Mouse (Mus musculus) neural tube, embryonic 15.5 days (tissue): ENCODE measurements around the gene Mmgt1. TPM values are rescaled to one million over a fixed set of nuclear protein-coding genes. Genes with fewer than 3 reads are reported as not detected.

Experiments
- ATAC-seq: fragments of 200-750 bp; cut with Nextera tagmentation; 2 replicates; pipeline ENCODE4 v1.8.0; 2017; ENCODE audit warnings: mild to moderate bottlenecking, moderate TSS enrichment, moderate library complexity; ENCODE audit not compliant: low FRiP score
- H3K27ac ChIP-seq: fragments of 300-500 bp; sonication (generic); replicated peaks from 2 replicates; pipeline ENCODE4 v1.5.1; 2015; ENCODE audit warnings: mild to moderate bottlenecking, inconsistent platforms
- H3K27me3 ChIP-seq: fragments of 300-500 bp; sonication (generic); replicated peaks from 2 replicates; pipeline ENCODE4 v1.6.1; 2015; ENCODE audit warnings: inconsistent platforms
- H3K36me3 ChIP-seq: fragments of 300-500 bp; sonication (generic); 2 replicates; pipeline ENCODE4 v1.6.1; 2015; ENCODE audit warnings: inconsistent platforms
- H3K4me1 ChIP-seq: fragments of 300-500 bp; sonication (generic); 2 replicates; pipeline ENCODE4 v1.6.1; 2015; ENCODE audit warnings: inconsistent platforms
- H3K4me2 ChIP-seq: fragments of 300-500 bp; sonication (generic); 2 replicates; pipeline ENCODE4 v1.6.1; 2015; ENCODE audit warnings: inconsistent platforms, mild to moderate bottlenecking, moderate library complexity
- H3K4me3 ChIP-seq: fragments of 300-500 bp; sonication (generic); replicated peaks from 2 replicates; pipeline ENCODE4 v1.5.1; 2015; ENCODE audit warnings: mild to moderate bottlenecking, inconsistent platforms
- H3K9ac ChIP-seq: fragments of 300-500 bp; sonication (generic); replicated peaks from 2 replicates; pipeline ENCODE4 v1.6.1; 2015; ENCODE audit warnings: mild to moderate bottlenecking, inconsistent platforms
- H3K9me3 ChIP-seq: fragments of 300-500 bp; sonication (generic); replicated peaks from 2 replicates; pipeline ENCODE4 v1.6.1; 2016; ENCODE audit warnings: inconsistent platforms
- WGBS: fragments of 180-500 bp; shearing (Covaris S2); methylation state at CpG from one replicate; pipeline ENCODE4 v1.1.7; 2015; ENCODE audit warnings: mixed read lengths; 5-methylcytosine and 5-hydroxymethylcytosine counted together
- polyA plus RNA-seq: library from polyadenylated mRNA; unstranded; fragments of >200 nt; fragmentation: Nextera tagmentation; extraction: Ambion mirVana; gene quantifications from 2 replicates; pipeline ENCODE4 v1.2.1, GENCODE M21; 2015

Mmgt1 gene
- 48.7 and 52.2 TPM in 2 replicates for polyA plus RNA-seq

GRCm38 (mm10) chrX:56597887-56598640 lies at the start of gene Mmgt1:
Gene Mmgt1 (minus strand): TSS chrX:56598069.
- no peaks in the 10 kb centered on the region for H3K36me3 ChIP-seq
- WGBS, result 16% methylated on average over 43 of the region's 44 CpGs
- peak within 1 kb of the TSS; percentile 83 for H3K27ac ChIP-seq
- peak within 1 kb of the TSS; percentile 69 for H3K9ac ChIP-seq
- peak; percentile 99 for ATAC-seq
- H3K27me3 ChIP-seq, result no peaks in the 10 kb centered on the region
- H3K4me1 ChIP-seq, result peaks cover 11% of the 10 kb centered on the region
- H3K4me2 ChIP-seq, result peak within 1 kb of the TSS; percentile 56
- H3K9me3 ChIP-seq, result no peaks in the 10 kb centered on the region
- peak within 1 kb of the TSS; percentile 70 for H3K4me3 ChIP-seq

- H3K4me1 ChIP-seq, result no peaks in the 10 kb centered on the region
- H3K9me3 ChIP-seq, result no peaks in the 10 kb centered on the region
- WGBS, result 9% methylated on average over 1 of the region's 1 CpGs
- H3K4me3 ChIP-seq, result no peak overlapping the region
- H3K36me3 ChIP-seq, result 0 out of 2 replicates have a peak, but pooled peaks cover 8% of the 10 kb centered on the region
- no peak overlapping the region for H3K9ac ChIP-seq
- ATAC-seq, result no peak
- H3K4me2 ChIP-seq, result no peak overlapping the region
- no peaks in the 10 kb centered on the region for H3K27me3 ChIP-seq
- H3K27ac ChIP-seq, result no peak overlapping the region
Measured at GRCm38 (mm10) chrX:56640066-56640465, 42.2 kb upstream of the Mmgt1 start.

GRCm38 (mm10) chrX:56636185-56636584 lies 38.3 kb upstream of the Mmgt1 start:
- no peak overlapping the region for H3K4me3 ChIP-seq
- H3K27me3 ChIP-seq, result no peaks in the 10 kb centered on the region
- H3K9me3 ChIP-seq, result no peaks in the 10 kb centered on the region
- no peaks in the 10 kb centered on the region for H3K4me1 ChIP-seq
- H3K27ac ChIP-seq, result no peak overlapping the region
- ATAC-seq, result no peak
- H3K4me2 ChIP-seq, result no peak overlapping the region
- H3K36me3 ChIP-seq, result 0 out of 2 replicates have a peak, but pooled peaks cover 8% of the 10 kb centered on the region
- WGBS, result 89% methylated on average over 5 of the region's 5 CpGs
- H3K9ac ChIP-seq, result no peak overlapping the region

GRCm38 (mm10) chrX:56615236-56615635 lies 17.4 kb upstream of the Mmgt1 start:
- Histone ChIP-seq H3K4me2 (no peak overlapping the region), H3K9me3 (no peaks in the 10 kb centered on the region), H3K27me3 (no peaks in the 10 kb centered on the region), H3K27ac (no peak overlapping the region), H3K4me3 (no peak overlapping the region), H3K36me3 (no peaks in the 10 kb centered on the region), H3K9ac (no peak overlapping the region), H3K4me1 (peaks cover 11% of the 10 kb centered on the region; the same call in 1 of the 2 replicates)
- 97% methylated on average over 2 of the region's 2 CpGs for WGBS
- ATAC-seq, result no peak

GRCm38 (mm10) chrX:56610318-56610694 lies 12.4 kb upstream of the Mmgt1 start:
- 19% methylated on average over 13 of the region's 13 CpGs for WGBS
- H3K4me1 ChIP-seq, result peaks cover 11% of the 10 kb centered on the region; the same call in 1 of the 2 replicates
- peak overlapping the region; percentile 53 for H3K9ac ChIP-seq
- no peaks in the 10 kb centered on the region for H3K36me3 ChIP-seq
- ATAC-seq, result peak; percentile 48
- H3K4me2 ChIP-seq, result peak overlapping the region; percentile 53
- H3K27me3 ChIP-seq, result no peaks in the 10 kb centered on the region
- no peaks in the 10 kb centered on the region for H3K9me3 ChIP-seq
- H3K4me3 ChIP-seq, result peak overlapping the region; percentile 58
- H3K27ac ChIP-seq, result peak overlapping the region; percentile 91

GRCm38 (mm10) chrX:56609623-56610317 lies 11.9 kb upstream of the Mmgt1 start, which contains the start of gene Slc9a6:
Gene Slc9a6 (plus strand): TSS chrX:56609757.
- H3K27ac ChIP-seq, result peak within 1 kb of the TSS; percentile 91
- WGBS, result 21% methylated on average over 24 of the region's 50 CpGs
- H3K9ac ChIP-seq, result peak within 1 kb of the TSS; percentile 53
- H3K4me1 ChIP-seq, result peaks cover 11% of the 10 kb centered on the region; the same call in 1 of the 2 replicates
- no peaks in the 10 kb centered on the region for H3K9me3 ChIP-seq
- H3K36me3 ChIP-seq, result no peaks in the 10 kb centered on the region
- no peaks in the 10 kb centered on the region for H3K27me3 ChIP-seq
- ATAC-seq, result peak; percentile 98
- H3K4me2 ChIP-seq, result peak within 1 kb of the TSS; percentile 53
- peak within 1 kb of the TSS; percentile 58 for H3K4me3 ChIP-seq

GRCm38 (mm10) chrX:56609285-56609622 lies 11.4 kb upstream of the Mmgt1 start:
- Histone ChIP-seq H3K4me2 (peak overlapping the region; percentile 53), H3K27ac (peak overlapping the region; percentile 91), H3K27me3 (no peaks in the 10 kb centered on the region), H3K4me1 (peaks cover 11% of the 10 kb centered on the region; the same call in 1 of the 2 replicates), H3K4me3 (peak overlapping the region; percentile 58), H3K36me3 (no peaks in the 10 kb centered on the region), H3K9me3 (no peaks in the 10 kb centered on the region), H3K9ac (peak overlapping the region; percentile 30; the same call in 1 of the 2 replicates)
- WGBS, result 25% methylated on average over 7 of the region's 7 CpGs
- ATAC-seq, result no peak; the same call in 1 of the 2 replicates

GRCm38 (mm10) chrX:56607032-56607710 lies 9.3 kb upstream of the Mmgt1 start:
- no peaks in the 10 kb centered on the region for H3K9me3 ChIP-seq
- H3K9ac ChIP-seq, result no peak overlapping the region
- WGBS, result 84% methylated on average over 7 of the region's 7 CpGs
- no peak overlapping the region for H3K27ac ChIP-seq
- H3K4me1 ChIP-seq, result peaks cover 10% of the 10 kb centered on the region; the same call in 1 of the 2 replicates
- no peak overlapping the region for H3K4me3 ChIP-seq
- no peak overlapping the region for H3K4me2 ChIP-seq
- H3K27me3 ChIP-seq, result no peaks in the 10 kb centered on the region
- H3K36me3 ChIP-seq, result no peaks in the 10 kb centered on the region
- ATAC-seq, result no peak

- no peak overlapping the region for H3K9ac ChIP-seq
- no peaks in the 10 kb centered on the region for H3K9me3 ChIP-seq
- H3K4me1 ChIP-seq, result peaks cover 4% of the 10 kb centered on the region; the same call in 1 of the 2 replicates
- no peaks in the 10 kb centered on the region for H3K36me3 ChIP-seq
- H3K4me3 ChIP-seq, result no peak overlapping the region
- H3K27me3 ChIP-seq, result no peaks in the 10 kb centered on the region
- no peak overlapping the region for H3K4me2 ChIP-seq
- no peak overlapping the region for H3K27ac ChIP-seq
- WGBS, result 69% methylated on average over 2 of the region's 2 CpGs
- ATAC-seq, result no peak
Measured at GRCm38 (mm10) chrX:56606536-56606935, 8.7 kb upstream of the Mmgt1 start.

GRCm38 (mm10) chrX:56597219-56597886 lies 516 bp downstream of the Mmgt1 start:
- Histone ChIP-seq H3K4me2 (peak overlapping the region; percentile 56), H3K9ac (peak overlapping the region; percentile 69), H3K27me3 (no peaks in the 10 kb centered on the region), H3K27ac (peak overlapping the region; percentile 83), H3K4me3 (peak overlapping the region; percentile 70), H3K4me1 (peaks cover 11% of the 10 kb centered on the region), H3K9me3 (no peaks in the 10 kb centered on the region), H3K36me3 (no peaks in the 10 kb centered on the region)
- peak; percentile 66 for ATAC-seq
- 20% methylated on average over 25 of the region's 25 CpGs for WGBS

GRCm38 (mm10) chrX:56578200-56578599 lies 19.7 kb downstream of the Mmgt1 start:
- H3K4me1 ChIP-seq, result no peaks in the 10 kb centered on the region
- WGBS, result 72% methylated on average over 2 of the region's 2 CpGs
- H3K9ac ChIP-seq, result no peak overlapping the region
- H3K9me3 ChIP-seq, result no peaks in the 10 kb centered on the region
- H3K36me3 ChIP-seq, result no peaks in the 10 kb centered on the region
- no peak overlapping the region for H3K4me2 ChIP-seq
- no peak overlapping the region for H3K4me3 ChIP-seq
- no peak for ATAC-seq
- H3K27me3 ChIP-seq, result no peaks in the 10 kb centered on the region
- no peak overlapping the region for H3K27ac ChIP-seq
